Comparison of ENCODE assay signal across 25 mouse cellular contexts in the genomic region with DNA sequence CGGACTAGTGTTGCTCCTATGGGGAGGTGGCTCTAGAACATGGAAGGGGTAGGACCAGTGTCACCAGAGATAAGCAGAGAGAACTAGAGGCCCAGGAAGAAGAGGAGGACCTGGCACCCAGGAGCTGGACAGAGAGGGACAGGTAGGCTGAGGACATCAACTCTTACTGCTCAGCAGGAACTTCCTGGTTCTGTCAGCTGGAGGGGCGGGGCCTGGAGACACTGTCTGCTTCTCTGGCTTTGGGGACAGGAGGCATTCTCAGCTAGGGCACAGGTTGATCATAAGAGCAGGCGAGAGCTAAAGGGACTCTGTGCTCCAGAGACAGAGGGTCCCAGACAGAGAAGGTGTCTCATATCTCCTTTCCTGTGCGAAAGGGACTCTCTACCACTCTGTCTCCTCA.
DNase-seq lines count a peak whose midpoint lies in the region; ATAC-seq and TF ChIP-seq lines count a peak whose summit lies in the region.
"Had no signal": no experiment of that assay in that cellular context is flagged by ENCODE, and none has a peak within 500 bp of the region (broad histone marks: within the 10 kb centered on the region; RNA-seq: fewer than 3 reads in every experiment).

No protein-coding gene starts in this region.

- H3K27me3 ChIP-seq in limb, embryonic 15.5 days = no peaks in the 10 kb centered on the region
- H3K27me3 ChIP-seq in limb, embryonic 10.5 days (ENCODE audit: low read depth, poor library complexity, severe bottlenecking) = no peaks in the 10 kb centered on the region
- H3K27me3 ChIP-seq in CH12.LX (replicated peaks) = peaks cover 6% of the 10 kb centered on the region
- H3K27me3 ChIP-seq in stomach, postnatal 0 days (ENCODE audit: control insufficient read depth, insufficient read depth, low read length) = no peaks in the 10 kb centered on the region
- H3K27me3 ChIP-seq in kidney, embryonic 14.5 days (ENCODE audit: control insufficient read depth, insufficient read depth, low read length) = no peaks in the 10 kb centered on the region
- H3K27me3 ChIP-seq: forebrain, embryonic 12.5 days; forebrain, embryonic 15.5 days; heart, embryonic 13.5 days; hindbrain, embryonic 13.5 days; intestine, embryonic 15.5 days; Patski had no signal

- TF ChIP-seq CTCF in CH12.LX (conservative IDR thresholded peaks at IDR 0.05 in 1 of 2, IDR thresholded peaks at IDR 0.05 in 1 of 2; ENCODE audit: low read depth in 2 of 2, low read length in 2 of 2) = no peak
- TF ChIP-seq CTCF in stomach, postnatal 0 days (IDR thresholded peaks at IDR 0.05; ENCODE audit: low read depth) = no peak

- TF ChIP-seq POLR2A in CH12.LX (IDR thresholded peaks at IDR 0.05; ENCODE audit: low read depth, low read length) = no peak

- dilution Hi-C loops in CH12.LX (cut with MboI; ENCODE audit: extremely low pct_ligation_motif_present, extremely low pct_unique_long_range_greater_than_20kb, low sequenced_read_pairs) = no loop called here

- H3K36me3 ChIP-seq in limb, embryonic 15.5 days = no peaks in the 10 kb centered on the region
- no peaks in the 10 kb centered on the region for H3K36me3 ChIP-seq in limb, embryonic 10.5 days
- H3K36me3 ChIP-seq in CH12.LX (replicated peaks in 1 of 2; ENCODE audit: control insufficient read depth in 1 of 2, insufficient read depth in 1 of 2, low read length in 1 of 2) = no peaks in the 10 kb centered on the region
- H3K36me3 ChIP-seq in stomach, postnatal 0 days (ENCODE audit: control insufficient read depth, insufficient read depth, low read length) = no peaks in the 10 kb centered on the region
- H3K36me3 ChIP-seq in kidney, embryonic 14.5 days (ENCODE audit: control insufficient read depth, insufficient read depth, low read length) = no peaks in the 10 kb centered on the region
- H3K36me3 ChIP-seq: forebrain, embryonic 12.5 days; forebrain, embryonic 15.5 days; heart, embryonic 10.5 days; heart, embryonic 13.5 days; hindbrain, embryonic 13.5 days; intestine, embryonic 15.5 days had no signal

- TF ChIP-seq RAD21 in CH12.LX (IDR thresholded peaks at IDR 0.05; ENCODE audit: low read depth, low read length) = no peak

- H3K4me2 ChIP-seq in limb, embryonic 15.5 days = no peak overlapping the region
- no peak overlapping the region for H3K4me2 ChIP-seq in CH12.LX (ENCODE audit: insufficient read depth, low read depth, poor library complexity, severe bottlenecking)
- H3K4me2 ChIP-seq in stomach, postnatal 0 days (replicated peaks; ENCODE audit: low read depth) = no peak overlapping the region
- H3K4me2 ChIP-seq in kidney, embryonic 14.5 days (replicated peaks; ENCODE audit: low read depth, low read length) = no peak overlapping the region
- H3K4me2 ChIP-seq: forebrain, embryonic 12.5 days; forebrain, embryonic 15.5 days; heart, embryonic 13.5 days; hindbrain, embryonic 13.5 days; intestine, embryonic 15.5 days had no signal

- peaks cover 17% of the 10 kb centered on the region for H3K4me1 ChIP-seq in limb, embryonic 15.5 days
- peaks cover 26% of the 10 kb centered on the region for H3K4me1 ChIP-seq in limb, embryonic 10.5 days
- H3K4me1 ChIP-seq in CH12.LX (ENCODE audit: control insufficient read depth in 1 of 2, insufficient read depth in 2 of 2) = peaks cover 30 to 66% of the 10 kb centered on the region in 2 experiments
- no peaks in the 10 kb centered on the region for H3K4me1 ChIP-seq in stomach, postnatal 0 days (replicated peaks; ENCODE audit: control insufficient read depth, insufficient read depth)
- peaks cover 5% of the 10 kb centered on the region; the same call in 1 of the 2 replicates for H3K4me1 ChIP-seq in kidney, embryonic 14.5 days (ENCODE audit: control insufficient read depth, insufficient read depth, low read length)
- H3K4me1 ChIP-seq: forebrain, embryonic 12.5 days; forebrain, embryonic 15.5 days; hindbrain, embryonic 13.5 days; intestine, embryonic 15.5 days had no signal

- no peak for ATAC-seq in limb, embryonic 15.5 days (ENCODE audit: insufficient number of reproducible peaks, low FRiP score, low TSS enrichment, low read depth)
- ATAC-seq in stomach, postnatal 0 days (ENCODE audit: low FRiP score, low TSS enrichment) = 0 out of 2 replicates have a peak, but pooled peaks have one; percentile 45
- ATAC-seq in kidney, embryonic 14.5 days (ENCODE audit: low FRiP score, low TSS enrichment) = no peak
- ATAC-seq: CD4-positive, CD25-positive, alpha-beta regulatory T cell, adult 4 months; forebrain, embryonic 15.5 days; hindbrain, embryonic 16.5 days; intestine, embryonic 15.5 days; Patski had no signal

- peak overlapping the region; percentile 23; the same call in 1 of the 2 replicates for H3K27ac ChIP-seq in limb, embryonic 15.5 days
- no peak overlapping the region for H3K27ac ChIP-seq in limb, embryonic 10.5 days
- no peak overlapping the region for H3K27ac ChIP-seq in CH12.LX (ENCODE audit: insufficient read depth, low read depth)
- H3K27ac ChIP-seq in stomach, postnatal 0 days (replicated peaks) = no peak overlapping the region
- H3K27ac ChIP-seq in kidney, embryonic 14.5 days (ENCODE audit: low read depth, low read length) = no peak overlapping the region
- H3K27ac ChIP-seq: forebrain, embryonic 12.5 days; forebrain, embryonic 15.5 days; heart, embryonic 13.5 days; hindbrain, embryonic 13.5 days; intestine, embryonic 15.5 days had no signal

- TF ChIP-seq EP300 in CH12.LX (IDR thresholded peaks at IDR 0.05; ENCODE audit: low read length) = no peak
- no peak for TF ChIP-seq EP300 in stomach, postnatal 0 days (optimal IDR thresholded peaks at IDR 0.05)

- no peaks in the 10 kb centered on the region for H3K9me3 ChIP-seq in limb, embryonic 15.5 days
- H3K9me3 ChIP-seq in limb, embryonic 10.5 days (replicated peaks) = no peaks in the 10 kb centered on the region
- peaks cover 6% of the 10 kb centered on the region for H3K9me3 ChIP-seq in CH12.LX (replicated peaks; ENCODE audit: low read length)
- H3K9me3 ChIP-seq in stomach, postnatal 0 days (ENCODE audit: control insufficient read depth, low read length) = no peaks in the 10 kb centered on the region
- H3K9me3 ChIP-seq in kidney, embryonic 14.5 days (ENCODE audit: control insufficient read depth, low read length) = no peaks in the 10 kb centered on the region
- H3K9me3 ChIP-seq: forebrain, embryonic 12.5 days; forebrain, embryonic 15.5 days; heart, embryonic 10.5 days; heart, embryonic 13.5 days; hindbrain, embryonic 13.5 days; intestine, embryonic 15.5 days had no signal

- H3K79me2 ChIP-seq in CH12.LX (replicated peaks; ENCODE audit: control insufficient read depth, extremely low read depth, insufficient read depth, poor library complexity, severe bottlenecking) = no peaks in the 10 kb centered on the region

- 75% methylated on average over 4 of the region's 4 CpGs for WGBS in limb, embryonic 15.5 days
- WGBS in limb, embryonic 10.5 days = 80% methylated on average over 4 of the region's 4 CpGs
- 83% methylated on average over 4 of the region's 4 CpGs for WGBS in stomach, postnatal 0 days
- 73% methylated on average over 4 of the region's 4 CpGs for WGBS in kidney, embryonic 14.5 days

- in situ Hi-C loops in CH12.LX (cut with MboI; ENCODE audit: low pct_ligation_motif_present, low pct_unique_long_range_greater_than_20kb, low sequenced_read_pairs) = no loop called here

- no peak overlapping the region for H3K4me3 ChIP-seq in limb, embryonic 15.5 days
- H3K4me3 ChIP-seq in limb, embryonic 10.5 days = no peak overlapping the region
- H3K4me3 ChIP-seq in CH12.LX (replicated peaks in 1 of 3; ENCODE audit: low read depth in 2 of 3, low read length in 2 of 3, poor library complexity in 1 of 3) = no peak overlapping the region
- no peak overlapping the region for H3K4me3 ChIP-seq in stomach, postnatal 0 days (ENCODE audit: low read depth, low read length)
- no peak overlapping the region for H3K4me3 ChIP-seq in kidney, embryonic 14.5 days (ENCODE audit: low read length)
- H3K4me3 ChIP-seq: erythroblast, embryonic 14.5 days; forebrain, embryonic 12.5 days; forebrain, embryonic 15.5 days; heart, embryonic 10.5 days; heart, embryonic 13.5 days; hindbrain, embryonic 13.5 days; intestine, embryonic 15.5 days had no signal

- peak; percentile 49 to 54 for DNase-seq in cerebellum, postnatal 10 days
- no peak for DNase-seq in cerebellum, adult 8-10 months
- DNase-seq in limb, embryonic 10.5 days (ENCODE audit: low spot score) = no peak
- no peak for DNase-seq in CH12.LX (ENCODE audit: extremely low read depth)
- DNase-seq in stomach, postnatal 0 days (ENCODE audit: low spot score) = peak; percentile 42
- no peak for DNase-seq in kidney, postnatal 14 days
- DNase-seq: adrenal gland, postnatal 10 days; adrenal gland, postnatal 36 days; embryo, embryonic 11 days; gastrocnemius, postnatal 25 days; heart, adult 18-20 months; heart, postnatal 14 days; heart, postnatal 4 days had no signal

- H3K9ac ChIP-seq in limb, embryonic 15.5 days = no peak overlapping the region
- H3K9ac ChIP-seq in CH12.LX (ENCODE audit: insufficient read depth, low read depth) = no peak overlapping the region
- H3K9ac ChIP-seq in stomach, postnatal 0 days (ENCODE audit: low read length) = no peak overlapping the region
- no peak overlapping the region for H3K9ac ChIP-seq in kidney, embryonic 14.5 days (ENCODE audit: low read depth, low read length)
- H3K9ac ChIP-seq: forebrain, embryonic 12.5 days; forebrain, embryonic 15.5 days; hindbrain, embryonic 13.5 days; intestine, embryonic 15.5 days had no signal

TF ChIP-seq in CH12.LX, 34 proteins besides CTCF, POLR2A, EP300 and RAD21:
- TF ChIP-seq ELF1 (IDR thresholded peaks at IDR 0.05; ENCODE audit: low read depth, low read length) (peak; percentile 85), SIN3A (IDR thresholded peaks at IDR 0.05; ENCODE audit: low read length) (no peak)
TF ChIP-seq in CH12.LX: peak in this region for 1.

Comparison
In these comparisons a context has a peak if more than half of its experiments do, and no peak if none do; other contexts are left out.
1. DNase-seq: peak in cerebellum, postnatal 10 days (2 of 2) and stomach, postnatal 0 days (single experiment); none in cerebellum, adult 8-10 months (single experiment), limb, embryonic 10.5 days (single experiment), CH12.LX (single experiment) and kidney, postnatal 14 days (single experiment).